Mouse (Mus musculus): ENCODE measurements around the gene Hist1h2bq. TPM values are rescaled to one million over a fixed set of nuclear protein-coding genes. Genes with fewer than 3 reads are reported as not detected.
A peak's percentile ranks its signal among the peaks of the same experiment; 100 is the strongest.
"Not testable (repeated sequence)": the region's sequence is repeated elsewhere in the genome, so short reads cannot be mapped to it uniquely, and the experiment has no call there.

Hist1h2bq gene
- 1.1 to 64.9 TPM (median 28.6 TPM) in 3 replicates for total RNA-seq (2017)

DNA sequence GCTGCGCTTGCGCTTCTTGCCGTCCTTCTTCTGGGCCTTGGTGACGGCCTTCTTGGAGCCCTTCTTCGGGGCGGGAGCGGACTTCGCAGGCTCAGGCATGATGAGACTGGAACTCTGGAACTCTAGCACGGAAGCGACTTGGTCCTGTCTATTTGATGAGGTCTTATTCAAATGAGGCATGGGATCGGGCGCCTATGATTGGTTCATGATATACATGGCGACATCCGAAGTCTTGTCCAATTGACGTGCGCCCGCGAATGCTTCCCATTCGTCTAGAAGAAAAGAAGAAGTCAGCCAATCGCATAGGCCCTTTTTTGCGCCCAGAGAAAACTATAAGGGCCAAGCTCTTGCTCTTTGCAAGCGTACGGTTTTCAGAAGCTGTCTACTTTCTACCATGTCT, at the start of gene Hist1h2bq, which contains the start of gene Hist1h2ao:
Gene Hist1h2bq (minus strand): TSS at position 125 of the 400 bp plus-strand sequence.
Gene Hist1h2ao (plus strand): TSS at position 393 of the 400 bp plus-strand sequence.
- peak; percentile 94 for ATAC-seq (replicated peaks; ENCODE audit: insufficient number of reproducible peaks, low FRiP score, low TSS enrichment, poor library complexity, severe bottlenecking)

DNA sequence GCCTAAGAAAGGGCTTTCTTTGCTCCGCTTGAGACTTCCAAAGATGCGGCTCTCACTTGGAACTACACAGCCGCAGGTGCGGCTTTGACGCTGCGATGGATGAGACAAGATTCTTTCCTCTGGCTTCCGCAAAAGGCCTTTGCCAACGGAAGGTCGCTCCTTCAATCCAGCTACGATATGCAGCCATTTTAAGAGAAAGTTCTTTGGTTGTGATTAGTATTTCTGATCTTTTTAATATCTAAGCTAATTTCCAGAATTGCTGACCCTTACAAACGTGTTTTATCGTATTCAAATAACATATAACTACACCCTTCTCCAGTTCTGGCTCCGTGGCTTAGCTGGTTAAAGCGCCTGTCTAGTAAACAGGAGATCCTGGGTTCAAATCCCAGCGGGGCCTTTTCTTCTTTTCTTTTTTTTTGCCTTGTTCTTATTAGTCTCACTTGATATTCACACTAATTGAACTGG, 45.7 kb upstream of the Hist1h2bq start:
- no peak for ATAC-seq (replicated peaks; ENCODE audit: insufficient number of reproducible peaks, low FRiP score, low TSS enrichment, poor library complexity, severe bottlenecking)

DNA sequence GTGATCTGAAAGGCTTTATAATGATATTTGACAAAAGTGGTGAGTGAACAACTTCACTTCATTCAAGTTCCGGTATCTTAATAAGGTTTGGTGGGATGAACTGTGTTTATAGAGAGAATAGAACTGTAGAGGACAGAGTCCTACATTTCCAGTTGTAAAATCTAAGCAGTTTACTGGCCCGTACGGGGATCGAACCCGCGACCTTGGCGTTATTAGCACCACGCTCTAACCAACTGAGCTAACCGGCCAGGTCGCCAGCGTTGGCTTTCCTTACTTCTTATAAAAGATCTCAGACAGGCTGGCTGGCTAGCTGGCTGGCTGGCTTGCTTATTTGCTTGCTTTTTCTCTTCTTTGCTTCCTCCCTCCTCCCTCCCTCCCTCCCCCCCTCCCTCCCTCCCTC, 45.1 kb upstream of the Hist1h2bq start:
- no peak; the same call in 1 of the 2 replicates for ATAC-seq (replicated peaks; ENCODE audit: insufficient number of reproducible peaks, low FRiP score, low TSS enrichment, poor library complexity, severe bottlenecking)

DNA sequence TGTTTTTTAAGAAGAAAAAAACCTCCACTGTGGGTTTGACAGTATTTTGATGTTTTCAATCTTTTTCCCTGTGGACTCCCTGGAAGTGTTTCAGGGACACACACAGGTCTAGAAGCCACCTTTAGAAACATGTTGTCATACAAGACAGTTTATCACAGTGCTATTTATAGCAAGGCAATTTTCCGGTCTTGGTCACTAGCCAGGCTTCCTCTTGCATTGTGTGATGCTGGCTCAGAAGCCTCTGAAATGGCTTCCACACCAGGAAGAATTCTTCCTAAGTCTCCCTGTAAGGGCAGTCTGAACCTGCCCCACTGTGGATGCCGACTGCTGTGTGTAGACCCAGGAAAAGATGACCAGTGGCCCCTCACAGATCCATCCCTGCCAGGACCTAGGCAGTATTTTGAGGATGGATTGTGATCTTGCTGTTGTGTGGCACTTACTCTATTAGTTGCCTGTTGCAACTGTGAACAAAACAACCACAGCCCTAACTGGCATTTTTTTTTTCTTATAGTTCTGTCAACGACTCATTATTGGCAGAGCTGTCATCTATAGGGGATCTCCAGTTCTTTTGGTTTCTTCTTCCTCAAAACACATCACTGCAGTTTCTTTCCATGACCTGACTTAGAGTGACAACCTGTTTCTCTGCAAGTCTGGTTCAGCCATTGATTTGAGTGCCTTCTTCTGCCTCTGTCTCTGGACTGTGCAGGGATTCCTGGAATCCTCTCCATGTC, 42.4 kb upstream of the Hist1h2bq start:
- ATAC-seq (replicated peaks; ENCODE audit: insufficient number of reproducible peaks, low FRiP score, low TSS enrichment, poor library complexity, severe bottlenecking), result no peak

DNA sequence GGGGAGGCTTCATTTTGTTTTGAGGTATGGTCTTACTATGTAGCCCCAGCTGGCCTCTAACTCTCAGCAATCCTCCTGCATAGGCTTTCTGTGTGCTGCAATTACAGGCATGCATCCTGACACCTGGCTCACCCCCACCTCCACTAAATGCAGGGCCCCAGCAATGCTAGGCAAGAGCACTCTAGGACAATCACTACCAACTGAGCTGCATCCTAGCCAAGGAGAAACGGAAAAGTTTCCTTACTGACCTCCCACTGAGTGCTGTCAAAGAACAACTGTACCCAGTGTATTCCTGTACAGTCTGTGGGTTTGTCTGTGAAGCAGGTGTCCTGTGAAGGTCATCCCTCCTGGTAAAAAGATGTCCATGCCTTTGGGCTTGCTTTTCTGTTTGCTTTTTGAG, 40.7 kb upstream of the Hist1h2bq start:
- not testable (repeated sequence) for ATAC-seq (replicated peaks; ENCODE audit: insufficient number of reproducible peaks, low FRiP score, low TSS enrichment, poor library complexity, severe bottlenecking)

DNA sequence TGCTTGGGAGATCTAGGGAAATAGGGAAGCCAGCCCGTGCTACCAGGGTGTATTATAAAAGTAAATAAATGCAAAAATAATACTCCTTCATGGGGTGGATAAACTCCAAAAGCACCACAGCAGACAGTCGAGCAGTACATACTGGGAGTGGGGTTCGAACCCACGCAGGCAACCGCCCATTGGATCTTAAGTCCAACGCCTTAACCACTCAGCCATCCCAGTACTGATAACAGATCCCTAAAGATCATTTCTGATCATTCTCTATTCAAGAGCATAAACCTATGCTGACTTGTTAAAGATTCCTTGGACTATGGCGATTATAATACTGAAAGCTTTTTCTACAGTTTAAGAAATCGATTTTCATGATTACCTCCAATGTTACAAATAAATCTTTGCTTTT, 37.9 kb upstream of the Hist1h2bq start:
- no peak for ATAC-seq (replicated peaks; ENCODE audit: insufficient number of reproducible peaks, low FRiP score, low TSS enrichment, poor library complexity, severe bottlenecking)

DNA sequence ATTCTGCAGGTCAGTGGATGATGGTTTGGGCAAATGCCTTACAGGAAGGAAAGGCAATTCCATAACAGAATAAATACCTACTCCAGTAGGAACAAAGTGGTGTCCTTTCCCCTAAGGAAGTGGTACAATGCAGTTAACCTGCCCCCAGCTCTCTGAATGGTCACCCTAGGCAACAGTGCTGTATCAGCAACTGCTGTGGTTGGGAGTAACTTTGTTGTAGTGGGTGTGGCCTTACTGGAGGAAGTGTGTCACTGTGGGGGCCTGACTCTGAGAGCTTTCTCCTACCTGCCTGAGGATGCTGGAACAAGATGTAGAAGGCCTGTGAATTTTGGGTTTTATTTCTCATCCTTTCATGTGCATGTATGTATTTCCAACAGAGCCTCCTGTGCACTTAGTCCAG, 36.4 kb upstream of the Hist1h2bq start:
- ATAC-seq (replicated peaks; ENCODE audit: insufficient number of reproducible peaks, low FRiP score, low TSS enrichment, poor library complexity, severe bottlenecking), result not testable (repeated sequence)

DNA sequence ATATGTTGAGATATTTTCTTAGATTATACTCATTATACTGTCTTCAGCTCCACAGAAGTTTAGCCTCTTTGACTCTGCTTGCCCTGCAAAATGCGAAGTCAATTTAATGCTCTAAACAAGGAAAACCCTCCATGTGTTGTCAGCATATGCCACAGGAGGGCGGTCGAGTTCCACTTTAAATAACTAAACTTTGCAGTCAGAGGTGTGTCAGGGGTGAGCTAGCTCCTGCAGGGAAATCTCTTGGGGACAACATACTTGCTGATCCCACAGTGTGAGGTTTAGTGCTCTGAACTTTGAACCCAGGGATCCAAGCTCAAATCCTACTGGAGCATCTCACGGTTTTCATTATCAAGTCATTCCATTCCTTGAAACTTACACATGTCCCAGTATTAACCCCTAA, 30.5 kb upstream of the Hist1h2bq start:
- peak; percentile 86 for ATAC-seq (replicated peaks; ENCODE audit: insufficient number of reproducible peaks, low FRiP score, low TSS enrichment, poor library complexity, severe bottlenecking)

DNA sequence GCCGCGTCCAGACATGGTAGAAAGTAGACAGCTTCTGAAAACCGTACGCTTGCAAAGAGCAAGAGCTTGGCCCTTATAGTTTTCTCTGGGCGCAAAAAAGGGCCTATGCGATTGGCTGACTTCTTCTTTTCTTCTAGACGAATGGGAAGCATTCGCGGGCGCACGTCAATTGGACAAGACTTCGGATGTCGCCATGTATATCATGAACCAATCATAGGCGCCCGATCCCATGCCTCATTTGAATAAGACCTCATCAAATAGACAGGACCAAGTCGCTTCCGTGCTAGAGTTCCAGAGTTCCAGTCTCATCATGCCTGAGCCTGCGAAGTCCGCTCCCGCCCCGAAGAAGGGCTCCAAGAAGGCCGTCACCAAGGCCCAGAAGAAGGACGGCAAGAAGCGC, 23.5 kb upstream of the Hist1h2bq start, which contains the start of the genes Hist1h2ap and Hist1h2br:
Gene Hist1h2ap (minus strand): TSS at position 47 of the 400 bp plus-strand sequence.
Gene Hist1h2br (plus strand): TSS at position 283 of the 400 bp plus-strand sequence.
- peak; percentile 89 for ATAC-seq (replicated peaks; ENCODE audit: insufficient number of reproducible peaks, low FRiP score, low TSS enrichment, poor library complexity, severe bottlenecking)

DNA sequence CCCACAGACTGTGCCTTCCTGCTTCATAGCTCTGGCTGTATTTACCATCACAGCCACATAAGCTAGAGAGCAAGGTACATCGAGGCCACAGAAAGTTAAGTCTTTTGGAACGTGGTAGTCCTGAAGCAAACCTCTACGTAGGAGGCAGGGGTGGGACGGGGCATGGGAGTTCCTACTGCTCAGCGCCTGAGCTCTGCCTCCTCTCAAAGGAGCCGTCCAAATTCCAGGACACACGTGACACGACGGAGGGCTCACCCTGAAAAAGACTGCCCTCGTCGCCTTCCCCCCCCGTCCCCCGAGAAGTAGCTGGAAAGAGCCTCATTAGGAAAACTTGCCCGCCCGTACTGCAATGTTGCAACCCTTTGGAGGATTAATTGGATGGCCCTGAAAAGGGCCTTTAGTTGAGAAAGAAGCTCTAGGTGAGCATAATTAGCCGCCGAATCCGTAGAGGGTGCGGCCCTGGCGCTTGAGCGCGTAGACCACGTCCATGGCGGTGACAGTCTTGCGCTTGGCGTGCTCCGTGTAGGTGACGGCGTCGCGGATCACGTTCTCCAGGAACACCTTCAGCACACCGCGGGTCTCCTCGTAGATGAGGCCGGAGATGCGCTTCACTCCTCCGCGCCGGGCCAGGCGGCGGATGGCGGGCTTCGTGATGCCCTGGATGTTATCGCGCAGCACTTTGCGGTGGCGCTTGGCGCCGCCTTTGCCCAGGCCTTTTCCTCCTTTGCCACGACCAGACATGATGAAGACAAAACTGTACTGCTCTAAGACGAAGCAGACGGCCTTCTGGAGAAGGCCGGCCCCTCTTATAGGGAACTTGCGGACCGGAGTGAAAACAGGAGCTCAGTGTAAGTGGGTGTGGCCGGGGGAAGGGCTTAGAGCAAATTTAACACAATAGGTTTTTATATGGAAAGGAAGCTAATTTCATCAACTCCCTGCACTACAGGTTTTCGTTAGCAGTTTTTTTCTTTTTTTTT, 21.7 kb upstream of the Hist1h2bq start, which contains the start of gene Hist1h4n:
Gene Hist1h4n (minus strand): TSS at position 779 of the 977 bp plus-strand sequence.
- ATAC-seq (replicated peaks; ENCODE audit: insufficient number of reproducible peaks, low FRiP score, low TSS enrichment, poor library complexity, severe bottlenecking), result peak; percentile 59

DNA sequence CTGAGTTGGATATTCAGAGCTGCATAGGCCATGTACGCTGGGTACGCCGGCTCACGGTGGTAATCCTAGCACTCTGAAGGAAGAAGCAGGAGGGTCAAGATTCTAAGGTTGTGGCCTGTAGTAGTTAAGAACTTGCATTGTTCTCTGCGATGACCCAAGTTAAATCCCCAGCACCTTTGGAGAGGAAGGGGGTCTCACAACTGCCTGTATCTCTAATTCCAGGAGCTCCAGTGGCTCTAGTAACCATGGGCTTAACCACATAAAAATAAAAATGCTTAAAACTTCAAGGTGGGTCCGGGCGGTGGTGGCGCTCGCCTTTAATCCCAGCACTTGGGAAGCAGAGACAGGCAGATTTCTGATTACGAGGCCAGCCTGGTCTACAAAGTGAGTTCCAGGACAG, 20.3 kb upstream of the Hist1h2bq start:
- no peak for ATAC-seq (replicated peaks; ENCODE audit: insufficient number of reproducible peaks, low FRiP score, low TSS enrichment, poor library complexity, severe bottlenecking)

DNA sequence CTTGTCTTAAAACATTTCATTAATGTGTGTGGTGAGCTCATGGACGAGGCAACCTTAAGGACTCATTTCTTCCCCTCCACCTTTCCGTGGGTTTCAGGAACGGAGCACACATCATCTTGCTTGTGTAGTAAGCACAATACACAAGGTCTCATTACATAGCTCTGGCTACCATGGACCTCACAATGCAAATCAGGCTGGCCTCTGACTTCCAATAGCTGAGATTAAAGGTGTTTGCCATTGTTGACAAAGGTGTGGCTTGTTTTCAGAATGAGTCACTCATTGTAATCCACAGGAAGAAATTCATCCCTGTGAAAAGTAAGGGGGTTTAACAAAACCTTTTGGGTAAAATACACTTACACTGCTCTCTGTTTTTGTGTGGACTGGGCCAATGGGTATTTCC, 18.5 kb upstream of the Hist1h2bq start:
- no peak for ATAC-seq (replicated peaks; ENCODE audit: insufficient number of reproducible peaks, low FRiP score, low TSS enrichment, poor library complexity, severe bottlenecking)

DNA sequence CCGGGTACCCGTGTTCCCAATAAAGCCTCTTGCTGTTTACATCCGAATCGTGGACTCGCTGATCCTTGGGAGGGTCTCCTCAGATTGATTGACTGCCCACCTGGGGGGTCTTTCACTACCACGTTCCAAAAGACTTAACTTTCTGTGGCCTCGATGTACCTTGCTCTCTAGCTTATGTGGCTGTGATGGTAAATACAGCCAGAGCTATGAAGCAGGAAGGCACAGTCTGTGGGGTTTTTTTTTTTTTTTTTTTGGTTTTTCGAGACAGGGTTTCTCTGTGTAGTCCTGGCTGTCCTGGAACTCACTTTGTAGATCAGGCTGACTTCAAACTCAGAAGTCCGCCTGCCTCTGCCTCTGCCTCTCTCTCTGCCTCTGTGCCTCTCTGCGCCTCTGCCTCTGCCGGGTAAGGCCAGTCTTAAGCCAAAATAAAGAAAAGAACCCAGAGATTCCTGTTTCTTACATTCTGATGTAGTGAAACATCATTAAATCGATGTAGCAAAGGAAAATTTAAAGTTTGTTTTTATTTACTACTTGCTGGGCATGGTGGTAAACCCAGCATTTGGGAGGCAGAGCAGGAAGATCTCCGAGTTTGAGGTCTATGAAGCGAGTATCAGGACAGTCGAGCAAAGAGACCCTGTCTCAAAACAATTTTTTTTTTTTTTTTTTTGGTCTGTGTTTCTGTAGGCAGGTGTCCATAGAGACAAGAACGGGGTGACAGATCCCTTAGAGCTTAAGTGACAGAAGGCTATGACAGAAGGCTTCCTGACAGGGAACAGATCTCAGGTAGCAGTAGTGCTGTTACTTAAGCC, 10.3 kb upstream of the Hist1h2bq start:
- ATAC-seq (replicated peaks; ENCODE audit: insufficient number of reproducible peaks, low FRiP score, low TSS enrichment, poor library complexity, severe bottlenecking), result not testable (repeated sequence)

DNA sequence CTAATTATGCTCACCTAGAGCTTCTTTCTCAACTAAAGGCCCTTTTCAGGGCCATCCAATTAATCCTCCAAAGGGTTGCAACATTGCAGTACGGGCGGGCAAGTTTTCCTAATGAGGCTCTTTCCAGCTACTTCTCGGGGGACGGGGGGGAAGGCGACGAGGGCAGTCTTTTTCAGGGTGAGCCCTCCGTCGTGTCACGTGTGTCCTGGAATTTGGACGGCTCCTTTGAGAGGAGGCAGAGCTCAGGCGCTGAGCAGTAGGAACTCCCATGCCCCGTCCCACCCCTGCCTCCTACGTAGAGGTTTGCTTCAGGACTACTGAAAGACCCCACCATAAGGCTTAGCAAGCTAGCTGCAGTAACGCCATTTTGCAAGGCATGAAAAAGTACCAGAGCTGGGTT, 2.1 kb upstream of the Hist1h2bq start:
- ATAC-seq (replicated peaks; ENCODE audit: insufficient number of reproducible peaks, low FRiP score, low TSS enrichment, poor library complexity, severe bottlenecking), result not testable (repeated sequence)

DNA sequence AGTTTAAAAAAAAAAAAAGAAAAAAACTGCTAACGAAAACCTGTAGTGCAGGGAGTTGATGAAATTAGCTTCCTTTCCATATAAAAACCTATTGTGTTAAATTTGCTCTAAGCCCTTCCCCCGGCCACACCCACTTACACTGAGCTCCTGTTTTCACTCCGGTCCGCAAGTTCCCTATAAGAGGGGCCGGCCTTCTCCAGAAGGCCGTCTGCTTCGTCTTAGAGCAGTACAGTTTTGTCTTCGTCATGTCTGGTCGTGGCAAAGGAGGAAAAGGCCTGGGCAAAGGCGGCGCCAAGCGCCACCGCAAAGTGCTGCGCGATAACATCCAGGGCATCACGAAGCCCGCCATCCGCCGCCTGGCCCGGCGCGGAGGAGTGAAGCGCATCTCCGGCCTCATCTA, 1.5 kb upstream of the Hist1h2bq start, which contains the start of gene Hist1h4m:
Gene Hist1h4m (plus strand): TSS at position 208 of the 400 bp plus-strand sequence.
- peak; percentile 68 for ATAC-seq (replicated peaks; ENCODE audit: insufficient number of reproducible peaks, low FRiP score, low TSS enrichment, poor library complexity, severe bottlenecking)

DNA sequence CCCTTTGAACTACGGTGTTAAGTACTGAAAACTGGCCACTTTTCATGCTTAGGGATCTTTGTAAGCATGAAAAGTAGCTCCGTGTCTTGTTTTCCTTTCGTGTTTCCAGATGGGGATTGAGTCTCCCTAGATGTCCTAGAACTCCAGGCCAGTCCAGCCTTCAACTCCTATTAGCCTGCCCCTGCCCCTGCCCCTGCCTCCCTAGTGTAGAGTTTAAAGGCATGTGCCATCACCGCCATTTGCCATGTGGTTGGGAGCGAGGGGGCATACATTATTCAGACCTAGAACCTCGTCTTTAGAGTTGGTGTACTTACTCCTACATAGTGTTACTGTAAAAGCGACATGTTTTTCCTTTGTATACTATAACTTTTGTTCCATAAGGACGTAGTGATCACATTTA, 1.1 kb upstream of the Hist1h2bq start:
- ATAC-seq (replicated peaks; ENCODE audit: insufficient number of reproducible peaks, low FRiP score, low TSS enrichment, poor library complexity, severe bottlenecking), result 0 out of 2 replicates have a peak, but pooled peaks have one; percentile 10

DNA sequence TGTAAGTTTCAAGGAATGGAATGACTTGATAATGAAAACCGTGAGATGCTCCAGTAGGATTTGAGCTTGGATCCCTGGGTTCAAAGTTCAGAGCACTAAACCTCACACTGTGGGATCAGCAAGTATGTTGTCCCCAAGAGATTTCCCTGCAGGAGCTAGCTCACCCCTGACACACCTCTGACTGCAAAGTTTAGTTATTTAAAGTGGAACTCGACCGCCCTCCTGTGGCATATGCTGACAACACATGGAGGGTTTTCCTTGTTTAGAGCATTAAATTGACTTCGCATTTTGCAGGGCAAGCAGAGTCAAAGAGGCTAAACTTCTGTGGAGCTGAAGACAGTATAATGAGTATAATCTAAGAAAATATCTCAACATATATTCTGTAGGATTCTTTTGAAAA, 6.9 kb downstream of the Hist1h2bq start:
- peak; percentile 88 for ATAC-seq (replicated peaks; ENCODE audit: insufficient number of reproducible peaks, low FRiP score, low TSS enrichment, poor library complexity, severe bottlenecking)

DNA sequence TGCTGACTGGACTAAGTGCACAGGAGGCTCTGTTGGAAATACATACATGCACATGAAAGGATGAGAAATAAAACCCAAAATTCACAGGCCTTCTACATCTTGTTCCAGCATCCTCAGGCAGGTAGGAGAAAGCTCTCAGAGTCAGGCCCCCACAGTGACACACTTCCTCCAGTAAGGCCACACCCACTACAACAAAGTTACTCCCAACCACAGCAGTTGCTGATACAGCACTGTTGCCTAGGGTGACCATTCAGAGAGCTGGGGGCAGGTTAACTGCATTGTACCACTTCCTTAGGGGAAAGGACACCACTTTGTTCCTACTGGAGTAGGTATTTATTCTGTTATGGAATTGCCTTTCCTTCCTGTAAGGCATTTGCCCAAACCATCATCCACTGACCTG, 12.8 kb downstream of the Hist1h2bq start:
- peak; percentile 36; the same call in 1 of the 2 replicates for ATAC-seq (replicated peaks; ENCODE audit: insufficient number of reproducible peaks, low FRiP score, low TSS enrichment, poor library complexity, severe bottlenecking)

All from monocyte, adult 5-6 weeks (primary cell).